In the genomic region with DNA sequence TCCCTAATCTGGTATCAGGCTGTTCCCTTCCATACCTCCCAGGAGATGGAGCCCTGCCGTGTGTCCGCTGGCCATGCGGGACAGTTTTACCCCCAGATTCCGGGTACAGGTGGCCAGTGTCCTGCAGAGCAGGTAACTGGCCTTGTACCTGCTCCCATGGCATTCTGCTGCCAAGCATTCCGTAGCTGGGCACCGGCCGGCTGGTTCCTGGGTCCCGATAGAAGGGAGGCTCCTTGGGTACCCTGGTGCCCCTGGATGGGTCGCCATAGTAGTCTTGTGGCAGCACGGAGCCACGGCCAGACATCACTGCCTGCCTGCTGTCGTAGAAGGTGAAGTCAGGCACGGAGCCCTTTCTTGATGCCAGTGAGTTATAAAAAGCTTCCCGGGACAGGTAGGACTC, we compare ENCODE assay signal across 11 mouse cellular contexts.
A peak's percentile ranks its signal among the peaks of the same experiment; 100 is the strongest.
DNase-seq lines count a peak whose midpoint lies in the region; ATAC-seq and TF ChIP-seq lines count a peak whose summit lies in the region.
"Had no signal": no experiment of that assay in that cellular context is flagged by ENCODE, and none has a peak within 500 bp of the region (broad histone marks: within the 10 kb centered on the region; RNA-seq: fewer than 3 reads in every experiment).

No protein-coding gene starts in this region.

- DNase-seq in gastrocnemius, adult 2 months, result no peak
- DNase-seq in gastrocnemius, postnatal 10 days, result no peak
- no peak for DNase-seq in layer of hippocampus, adult 2 months (ENCODE audit: low spot score in 2 of 2)
- DNase-seq in layer of hippocampus, postnatal 36 days, result no peak
- DNase-seq in thymus, postnatal 36 days, result no peak
- DNase-seq: kidney, adult 18-20 months; right cerebral cortex, postnatal 14 days; thymus, adult 2 months had no signal

- intact Hi-C loops in gastrocnemius, adult 2 months (cut with DNase I), result no loop called here

- no peak for ATAC-seq in hindbrain, embryonic 12.5 days (ENCODE audit: low FRiP score)
- ATAC-seq in neural tube, embryonic 15.5 days (ENCODE audit: low FRiP score), result no peak
- ATAC-seq in liver, embryonic 12.5 days, result no peak

- H3K27ac ChIP-seq in gastrocnemius, adult 2 months, result peak overlapping the region; percentile 73
- peak overlapping the region; percentile 36; the same call in 1 of the 2 replicates for H3K27ac ChIP-seq in layer of hippocampus, adult 2 months
- 0 out of 2 replicates have a peak overlapping the region, but pooled peaks have one; percentile 66 for H3K27ac ChIP-seq in hindbrain, embryonic 12.5 days
- 0 out of 2 replicates have a peak overlapping the region, but pooled peaks have one; percentile 18 for H3K27ac ChIP-seq in neural tube, embryonic 15.5 days (replicated peaks)
- H3K27ac ChIP-seq in liver, embryonic 12.5 days, result no peak overlapping the region

- no peaks in the 10 kb centered on the region for H3K27me3 ChIP-seq in hindbrain, embryonic 12.5 days
- no peaks in the 10 kb centered on the region for H3K27me3 ChIP-seq in neural tube, embryonic 15.5 days (replicated peaks)
- H3K27me3 ChIP-seq in liver, embryonic 12.5 days (replicated peaks), result no peaks in the 10 kb centered on the region

- WGBS in hindbrain, embryonic 12.5 days, result 92% methylated on average over 14 of the region's 14 CpGs
- 89% methylated on average over 14 of the region's 14 CpGs for WGBS in neural tube, embryonic 15.5 days
- 90% methylated on average over 14 of the region's 14 CpGs for WGBS in liver, embryonic 12.5 days (ENCODE audit: insufficient replicate concordance)

- peaks cover 4% of the 10 kb centered on the region; the same call in 1 of the 2 replicates for H3K36me3 ChIP-seq in hindbrain, embryonic 12.5 days
- no peaks in the 10 kb centered on the region for H3K36me3 ChIP-seq in neural tube, embryonic 15.5 days
- H3K36me3 ChIP-seq in liver, embryonic 12.5 days, result 0 out of 2 replicates have a peak, but pooled peaks cover 9% of the 10 kb centered on the region

- H3K4me2 ChIP-seq in hindbrain, embryonic 12.5 days (replicated peaks), result no peak overlapping the region
- no peak overlapping the region for H3K4me2 ChIP-seq in neural tube, embryonic 15.5 days
- no peak overlapping the region for H3K4me2 ChIP-seq in liver, embryonic 12.5 days

- no peak for TF ChIP-seq CTCF in gastrocnemius, adult 2 months (IDR thresholded peaks at IDR 0.05)
- no peak for TF ChIP-seq CTCF in layer of hippocampus, adult 2 months (conservative IDR thresholded peaks at IDR 0.05)

- no peak overlapping the region for H3K9ac ChIP-seq in hindbrain, embryonic 12.5 days
- H3K9ac ChIP-seq in neural tube, embryonic 15.5 days (replicated peaks), result no peak overlapping the region
- H3K9ac ChIP-seq in liver, embryonic 12.5 days, result no peak overlapping the region

- no peaks in the 10 kb centered on the region for H3K9me3 ChIP-seq in hindbrain, embryonic 12.5 days (replicated peaks)
- no peaks in the 10 kb centered on the region for H3K9me3 ChIP-seq in neural tube, embryonic 15.5 days (replicated peaks)
- no peaks in the 10 kb centered on the region for H3K9me3 ChIP-seq in liver, embryonic 12.5 days (replicated peaks)

- peak overlapping the region; percentile 39; the same call in 1 of the 2 replicates for H3K4me3 ChIP-seq in gastrocnemius, adult 2 months
- H3K4me3 ChIP-seq in layer of hippocampus, adult 2 months, result no peak overlapping the region
- H3K4me3 ChIP-seq in hindbrain, embryonic 12.5 days, result no peak overlapping the region
- no peak overlapping the region for H3K4me3 ChIP-seq in neural tube, embryonic 15.5 days (replicated peaks)
- H3K4me3 ChIP-seq in liver, embryonic 12.5 days, result no peak overlapping the region

- peaks cover 76% of the 10 kb centered on the region for H3K4me1 ChIP-seq in hindbrain, embryonic 12.5 days
- peaks cover 71% of the 10 kb centered on the region for H3K4me1 ChIP-seq in neural tube, embryonic 15.5 days
- H3K4me1 ChIP-seq in liver, embryonic 12.5 days, result peaks cover 12% of the 10 kb centered on the region; the same call in 1 of the 2 replicates
